Mouse (Mus musculus): ENCODE results near the gene Cers3. TPM values are rescaled to one million over a fixed set of nuclear protein-coding genes. Genes with fewer than 3 reads are reported as not detected.

Gene Cers3
- total and polyA plus RNA-seq, 3 experiments, result 0.13 to 0.23 (median 0.19) TPM

- Histone ChIP-seq H3K27ac (ENCODE audit: insufficient read depth, low read depth) (no peak overlapping the region), H3K36me3 (replicated peaks in 1 of 2; ENCODE audit: control insufficient read depth in 1 of 2, insufficient read depth in 1 of 2, low read length in 1 of 2) (no peaks in the 10 kb centered on the region), H3K79me2 (replicated peaks; ENCODE audit: control insufficient read depth, extremely low read depth, insufficient read depth, poor library complexity, severe bottlenecking) (no peaks in the 10 kb centered on the region), H3K4me1 (ENCODE audit: control insufficient read depth in 1 of 2, insufficient read depth in 2 of 2) (no peaks in the 10 kb centered on the region), H3K4me3 (replicated peaks in 1 of 3; ENCODE audit: low read depth in 2 of 3, low read length in 2 of 3, poor library complexity in 1 of 3) (no peak overlapping the region), H3K9me3 (replicated peaks; ENCODE audit: low read length) (no peaks in the 10 kb centered on the region), H3K27me3 (replicated peaks) (peaks cover 71% of the 10 kb centered on the region), H3K4me2 (ENCODE audit: insufficient read depth, low read depth, poor library complexity, severe bottlenecking) (no peak overlapping the region), H3K9ac (ENCODE audit: insufficient read depth, low read depth) (no peak overlapping the region)
- no peak for TF ChIP-seq BHLHE40 (IDR thresholded peaks at IDR 0.05; ENCODE audit: low read depth, low read length)
- no peak for TF ChIP-seq ZKSCAN1 (IDR thresholded peaks at IDR 0.05; ENCODE audit: borderline replicate concordance, low read depth, low read length)
- no peak for TF ChIP-seq PAX5 (IDR thresholded peaks at IDR 0.05; ENCODE audit: low read length)
- TF ChIP-seq MAFK (IDR thresholded peaks at IDR 0.05; ENCODE audit: insufficient replicate concordance, low read length), result no peak
- no peak for TF ChIP-seq RCOR1 (conservative IDR thresholded peaks at IDR 0.05; ENCODE audit: low read depth, low read length)
- TF ChIP-seq TBP (conservative IDR thresholded peaks at IDR 0.05; ENCODE audit: low read depth, low read length), result no peak
- no peak for TF ChIP-seq TCF12 (IDR thresholded peaks at IDR 0.05; ENCODE audit: low read depth, low read length)
- TF ChIP-seq JUN (IDR thresholded peaks at IDR 0.05; ENCODE audit: insufficient read depth, low read depth, low read length), result no peak
- no peak for TF ChIP-seq POLR2A (IDR thresholded peaks at IDR 0.05; ENCODE audit: low read depth, low read length)
- no peak for TF ChIP-seq RAD21 (IDR thresholded peaks at IDR 0.05; ENCODE audit: low read depth, low read length)
- TF ChIP-seq E2F4 (IDR thresholded peaks at IDR 0.05; ENCODE audit: insufficient replicate concordance, low read depth, low read length), result no peak
- TF ChIP-seq NELFE (IDR thresholded peaks at IDR 0.05; ENCODE audit: low read depth, low read length), result no peak
- TF ChIP-seq MYC (IDR thresholded peaks at IDR 0.05; ENCODE audit: low read depth, low read length), result no peak
- no peak for TF ChIP-seq HCFC1 (IDR thresholded peaks at IDR 0.05; ENCODE audit: low read depth, low read length)
- TF ChIP-seq SIN3A (IDR thresholded peaks at IDR 0.05; ENCODE audit: low read length), result no peak
- no peak for TF ChIP-seq ELF1 (IDR thresholded peaks at IDR 0.05; ENCODE audit: low read depth, low read length)
- no peak for TF ChIP-seq MAX (IDR thresholded peaks at IDR 0.05; ENCODE audit: low read length)
- TF ChIP-seq ETS1 (conservative IDR thresholded peaks at IDR 0.05; ENCODE audit: low read depth, low read length), result no peak
- TF ChIP-seq CTCF (conservative IDR thresholded peaks at IDR 0.05 in 1 of 2, IDR thresholded peaks at IDR 0.05 in 1 of 2; ENCODE audit: low read depth in 2 of 2, low read length in 2 of 2), result no peak
- dilution Hi-C loops (cut with MboI; ENCODE audit: extremely low pct_ligation_motif_present, extremely low pct_unique_long_range_greater_than_20kb, low sequenced_read_pairs), result no loop called here
- in situ Hi-C loops (cut with MboI; ENCODE audit: low pct_ligation_motif_present, low pct_unique_long_range_greater_than_20kb, low sequenced_read_pairs), result no loop called here
- DNase-seq (ENCODE audit: extremely low read depth), result no peak
Measured at GRCm38 (mm10) chr7:66871520-66871919, 128.2 kb downstream of the Cers3 start.

GRCm38 (mm10) chr7:66871940-66872511, 128.7 kb downstream of the Cers3 start:
- no peaks in the 10 kb centered on the region for H3K36me3 ChIP-seq (replicated peaks in 1 of 2; ENCODE audit: control insufficient read depth in 1 of 2, insufficient read depth in 1 of 2, low read length in 1 of 2)
- no peaks in the 10 kb centered on the region for H3K4me1 ChIP-seq (ENCODE audit: control insufficient read depth in 1 of 2, insufficient read depth in 2 of 2)
- no peaks in the 10 kb centered on the region for H3K79me2 ChIP-seq (replicated peaks; ENCODE audit: control insufficient read depth, extremely low read depth, insufficient read depth, poor library complexity, severe bottlenecking)
- no peak for DNase-seq (ENCODE audit: extremely low read depth)
- in situ Hi-C loops (cut with MboI; ENCODE audit: low pct_ligation_motif_present, low pct_unique_long_range_greater_than_20kb, low sequenced_read_pairs), result no loop called here
- H3K27me3 ChIP-seq (replicated peaks), result peaks cover 70% of the 10 kb centered on the region
- H3K4me3 ChIP-seq (replicated peaks in 1 of 3; ENCODE audit: low read depth in 2 of 3, low read length in 2 of 3, poor library complexity in 1 of 3), result no peak overlapping the region
- TF ChIP-seq MYC (IDR thresholded peaks at IDR 0.05; ENCODE audit: low read depth, low read length) (no peak), BHLHE40 (IDR thresholded peaks at IDR 0.05; ENCODE audit: low read depth, low read length) (no peak), RCOR1 (conservative IDR thresholded peaks at IDR 0.05; ENCODE audit: low read depth, low read length) (no peak), TBP (conservative IDR thresholded peaks at IDR 0.05; ENCODE audit: low read depth, low read length) (no peak)
- H3K27ac ChIP-seq (ENCODE audit: insufficient read depth, low read depth), result no peak overlapping the region
- H3K4me2 ChIP-seq (ENCODE audit: insufficient read depth, low read depth, poor library complexity, severe bottlenecking), result no peak overlapping the region
- no peak overlapping the region for H3K9ac ChIP-seq (ENCODE audit: insufficient read depth, low read depth)
- dilution Hi-C loops (cut with MboI; ENCODE audit: extremely low pct_ligation_motif_present, extremely low pct_unique_long_range_greater_than_20kb, low sequenced_read_pairs), result no loop called here
- H3K9me3 ChIP-seq (replicated peaks; ENCODE audit: low read length), result no peaks in the 10 kb centered on the region
